Mouse (Mus musculus) ovary, postnatal 10 days (tissue): ENCODE measurements around the gene Vmn2r16.

Experiments used
- DNase-seq: peaks from one replicate; pipeline ENCODE4 v3.0.0; 2022; ENCODE audit warnings: low spot score

Vmn2r16 gene

GRCm38 (mm10) chr5:109329862-109330261 lies at the start of gene Vmn2r16:
Gene Vmn2r16, plus strand, starts transcription at chr5:109330162.
- DNase-seq, result no peak

- no peak for DNase-seq
Measured at GRCm38 (mm10) chr5:109294655-109295054, 35.3 kb upstream of the Vmn2r16 start.

GRCm38 (mm10) chr5:109297544-109297943 lies 32.4 kb upstream of the Vmn2r16 start, which contains the start of gene Vmn2r15:
Gene Vmn2r15, minus strand, starts transcription at chr5:109297644.
- no peak for DNase-seq

GRCm38 (mm10) chr5:109419388-109419787 lies 89.4 kb downstream of the Vmn2r16 start, which contains the start of gene Vmn2r17:
Gene Vmn2r17, plus strand, starts transcription at chr5:109419688.
- DNase-seq, result no peak
